Mouse (Mus musculus) left cerebral cortex, adult 18-20 months (tissue): ENCODE measurements around the gene Adgrg1. TPM values are rescaled to one million over a fixed set of nuclear protein-coding genes. Genes with fewer than 3 reads are reported as not detected.
"Not testable (repeated sequence)": the region's sequence is repeated elsewhere in the genome, so short reads cannot be mapped to it uniquely, and the experiment has no call there.

Experiments
- DNase-seq, 2 experiments: peaks; one replicate each; pipeline ENCODE4 v3.0.0; 2021 to 2022; ENCODE audit warnings: low spot score in 2 of 2, mixed read lengths in 1 of 2
- total RNA-seq, 2 experiments: library from RNA; stranded (reverse); gene quantifications; 2 replicates each; pipeline ENCODE4 v1.2.3; 2021

Adgrg1 gene
- total RNA-seq, 2 experiments from 2014 or later = 81.2 to 81.3 TPM

- DNase-seq = not testable (repeated sequence)
Observed at GRCm38 (mm10) chr8:95028391-95028790, 53.8 kb downstream of the Adgrg1 start.

- DNase-seq = peak; percentile 16 to 22
Observed at GRCm38 (mm10) chr8:95037106-95037925, 62.8 kb downstream of the Adgrg1 start.

DNA sequence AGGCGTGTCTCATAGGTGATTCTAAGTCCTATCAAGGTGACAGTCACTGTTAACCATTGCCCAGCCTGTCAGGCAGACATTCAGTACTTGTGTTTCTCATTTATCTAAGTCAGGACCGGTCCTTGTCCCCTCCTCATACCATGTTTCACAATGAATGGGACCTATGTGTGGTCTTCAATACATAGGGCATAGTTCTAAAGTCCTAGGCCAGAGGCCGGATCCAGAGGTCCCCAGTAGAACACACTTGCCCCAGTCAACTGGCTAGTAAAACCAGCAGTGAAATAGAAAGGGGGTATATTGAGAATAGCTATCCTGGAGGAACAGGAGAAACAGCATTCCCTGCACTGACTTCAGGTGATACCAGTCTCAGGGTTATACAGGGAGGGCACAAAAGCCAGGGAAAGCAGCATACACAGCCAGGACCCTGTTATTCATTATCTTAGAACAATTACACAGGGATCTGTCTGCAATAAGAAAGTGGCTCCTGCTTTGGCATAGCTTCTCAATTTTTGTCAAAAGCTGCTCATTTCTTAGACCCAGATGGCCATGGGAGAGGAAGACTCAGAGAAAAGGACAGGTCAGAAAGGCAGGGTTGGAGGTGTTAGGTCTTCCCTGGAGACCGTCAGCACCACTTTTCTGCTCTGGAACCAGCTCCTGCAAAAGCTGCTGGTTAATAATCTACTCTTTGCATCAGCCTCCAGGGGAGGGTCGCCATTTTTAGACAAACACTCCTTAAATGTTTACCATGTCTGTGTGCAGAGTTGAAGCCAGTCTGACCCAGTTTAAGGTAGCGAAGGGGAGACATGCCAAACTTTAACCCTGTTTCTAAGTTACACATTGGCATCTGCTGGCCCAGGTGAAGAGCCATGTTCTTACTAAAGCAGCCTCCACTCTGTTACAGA is 67.6 kb downstream of the Adgrg1 start:
- no peak for DNase-seq

- DNase-seq = no peak
Observed at GRCm38 (mm10) chr8:95044811-95045210, 70.3 kb downstream of the Adgrg1 start.

DNA sequence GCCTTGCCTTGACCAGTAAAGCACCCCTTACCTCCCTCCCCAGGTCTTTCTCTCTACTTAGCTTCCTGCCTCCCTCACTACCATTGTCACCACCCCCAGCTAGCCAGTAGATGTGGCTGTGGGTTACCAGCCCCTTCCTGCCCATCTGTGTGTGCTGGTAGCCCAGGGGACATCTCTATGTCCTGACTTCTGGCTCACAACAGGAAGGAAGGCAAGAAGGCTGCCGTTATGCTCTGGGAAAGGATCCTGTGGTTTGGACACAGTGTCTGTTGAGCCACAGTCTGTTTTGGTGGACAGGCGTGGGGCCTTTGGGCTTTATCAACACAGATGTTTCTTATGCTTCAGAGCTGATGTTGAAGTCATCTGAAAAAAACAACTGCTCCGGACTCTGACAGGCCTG is 72.4 kb downstream of the Adgrg1 start:
- no peak for DNase-seq

DNA sequence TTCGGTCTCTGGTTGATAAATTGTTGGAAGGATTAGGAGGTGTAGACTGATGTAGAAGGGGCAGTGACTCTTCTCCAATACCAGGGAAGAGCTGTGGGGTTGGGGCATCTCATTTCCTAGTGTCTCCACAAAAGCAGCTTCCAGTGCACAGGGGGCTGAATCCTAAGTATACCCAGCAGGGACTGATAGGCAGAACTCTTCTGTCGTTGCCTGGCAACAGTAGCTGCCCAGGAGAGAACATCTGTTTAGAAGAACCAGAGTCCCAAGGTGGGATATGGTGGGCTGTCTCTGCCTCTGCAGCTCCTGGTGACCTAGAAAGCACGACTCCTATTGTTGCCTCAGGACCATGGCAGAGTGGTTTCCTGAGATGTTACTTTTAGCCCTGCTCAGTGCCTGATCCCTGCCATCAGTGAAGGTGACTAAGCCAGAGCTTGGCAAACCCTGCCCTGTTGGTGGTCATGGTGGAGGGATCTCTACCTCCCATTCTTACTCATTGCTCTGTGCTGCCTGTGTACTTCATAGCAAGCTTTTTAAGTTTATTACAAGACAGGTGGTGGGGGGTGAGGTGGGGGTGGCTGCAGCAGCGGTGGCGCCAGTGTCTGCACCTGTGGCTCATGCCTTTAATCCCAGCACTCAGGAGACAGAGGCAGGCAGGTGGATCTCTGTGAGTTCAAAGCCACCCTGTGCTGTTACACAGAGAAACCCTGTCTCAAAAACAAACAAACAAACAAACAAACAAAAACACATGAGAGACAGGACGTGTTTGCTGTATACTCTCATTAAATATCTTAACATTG is 73.5 kb downstream of the Adgrg1 start:
- no peak for DNase-seq

GRCm38 (mm10) chr8:95049636-95050035 is 75.1 kb downstream of the Adgrg1 start:
- DNase-seq = no peak

- no peak for DNase-seq
Observed at GRCm38 (mm10) chr8:95054438-95054837, 79.9 kb downstream of the Adgrg1 start.

- no peak for DNase-seq
Observed at GRCm38 (mm10) chr8:95054927-95055510, 80.5 kb downstream of the Adgrg1 start, which contains the start of gene Drc7. Gene Drc7, plus strand, starts transcription at chr8:95055103.

DNA sequence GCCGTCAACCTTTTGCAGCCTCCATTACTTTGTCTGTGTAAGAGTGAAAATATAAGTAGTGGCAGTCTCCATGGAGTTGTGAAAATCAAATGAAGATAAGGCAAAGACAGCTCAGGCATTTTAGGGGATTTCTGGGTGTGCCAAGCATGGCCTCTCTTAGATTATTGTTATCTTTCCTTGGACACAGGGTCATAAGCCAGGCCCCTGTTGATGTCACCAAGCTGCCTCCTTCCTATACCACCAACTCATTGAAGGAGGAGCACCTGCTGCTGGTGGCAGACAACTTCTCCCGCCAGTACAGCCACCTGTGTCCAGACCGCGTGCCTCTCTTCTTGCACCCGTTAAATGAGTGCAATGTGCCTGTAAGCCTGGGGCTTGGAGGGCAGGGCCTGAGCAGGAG is 81.9 kb downstream of the Adgrg1 start:
- DNase-seq = no peak

GRCm38 (mm10) chr8:95058661-95059060 is 84.1 kb downstream of the Adgrg1 start:
- DNase-seq = no peak

DNA sequence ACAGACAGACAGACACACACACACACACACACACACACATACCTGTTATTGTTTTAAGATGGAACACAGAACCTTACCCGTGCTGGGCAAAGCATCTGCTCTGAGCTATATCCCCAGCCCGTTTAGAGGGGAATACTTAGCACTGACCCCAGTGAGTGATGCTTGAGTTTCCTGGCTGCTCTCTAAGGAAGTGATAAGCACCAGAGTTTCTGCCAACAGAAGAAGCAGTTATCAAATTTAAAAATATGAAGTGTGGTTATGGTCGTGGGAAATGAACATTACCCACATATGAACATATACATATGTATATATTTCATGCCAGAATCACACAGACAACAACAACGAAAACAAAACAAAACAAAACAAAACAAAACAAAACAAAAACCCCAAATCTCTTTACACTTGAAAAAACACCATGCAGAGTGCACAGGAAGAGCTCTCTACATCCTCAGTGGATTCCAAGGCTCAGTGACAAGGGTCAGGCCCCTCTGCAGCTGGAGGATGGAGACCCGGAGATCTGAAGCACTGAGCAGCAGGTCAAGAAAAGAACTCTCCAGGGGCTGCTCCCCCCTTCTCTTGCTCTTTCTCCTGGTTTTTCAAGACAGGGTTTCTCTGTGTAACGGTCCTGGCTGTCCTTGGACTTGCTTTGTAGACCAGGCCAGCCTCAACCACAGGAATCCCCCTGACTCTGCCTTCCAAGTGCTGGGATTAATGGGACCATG is 85.4 kb downstream of the Adgrg1 start:
- no peak for DNase-seq

Other genes starting within 250 kb of the Adgrg1 start
- gene Ccl22, start 229.2 kb upstream of the Adgrg1 start, total RNA-seq = not detected
- gene Cx3cl1, start 202.7 kb upstream of the Adgrg1 start, total RNA-seq = 100 to 1,000 TPM; 569 to 570 TPM
- gene Ccl17, start 164.3 kb upstream of the Adgrg1 start, total RNA-seq = 1 to 10 TPM; 8.3 to 9.2 TPM
- gene Coq9, start 136.4 kb upstream of the Adgrg1 start, total RNA-seq = 10 to 100 TPM; 76.6 to 90.5 TPM
- gene Ciapin1, start 136.4 kb upstream of the Adgrg1 start, total RNA-seq = 10 to 100 TPM; 72.3 to 75.6 TPM
- gene Polr2c, start 117.3 kb upstream of the Adgrg1 start, total RNA-seq = 10 to 100 TPM; 74.5 to 75.7 TPM
- gene Dok4, start 98.4 kb upstream of the Adgrg1 start, total RNA-seq = 10 to 100 TPM; 18.6 to 20.9 TPM
- 1 to 10 TPM; 1.5 to 1.9 TPM for gene Ccdc102a, start 56.7 kb upstream of the Adgrg1 start, total RNA-seq
- gene Adgrg5, start 51.1 kb upstream of the Adgrg1 start, total RNA-seq = not detected
- under 1 TPM; 0.30 to 0.87 TPM for gene Adgrg3, start 42.9 kb downstream of the Adgrg1 start, total RNA-seq
- under 1 TPM; 0.45 to 0.81 TPM for gene Drc7, start 80.4 kb downstream of the Adgrg1 start, total RNA-seq
- gene Katnb1, start 106.4 kb downstream of the Adgrg1 start, total RNA-seq = 10 to 100 TPM; 42.1 to 50.6 TPM
- 10 to 100 TPM; 55.9 to 58.7 TPM for gene Kifc3, start 228.1 kb downstream of the Adgrg1 start, total RNA-seq